Mouse (Mus musculus): ENCODE measurements around the gene Vwa3b. TPM values are rescaled to one million over a fixed set of nuclear protein-coding genes. Genes with fewer than 3 reads are reported as not detected.
A peak's percentile ranks its signal among the peaks of the same experiment; 100 is the strongest.

Gene Vwa3b
- polyA plus RNA-seq, 1 experiment = 10.8 TPM

GRCm38 (mm10) chr1:37019017-37019416 lies 7.4 kb upstream of the Vwa3b start:
- Histone ChIP-seq H3K4me3 (ENCODE audit: low read depth, low read length) (no peak overlapping the region), H3K9me3 (replicated peaks; ENCODE audit: control insufficient read depth, insufficient read depth, low read length, poor library complexity, severe bottlenecking) (no peaks in the 10 kb centered on the region), H3K27me3 (ENCODE audit: control insufficient read depth, insufficient read depth, low read length, poor library complexity, severe bottlenecking) (no peaks in the 10 kb centered on the region), H3K4me1 (ENCODE audit: control insufficient read depth, insufficient read depth, low read length) (no peaks in the 10 kb centered on the region), H3K9ac (ENCODE audit: low read depth, poor library complexity, severe bottlenecking) (no peak overlapping the region), H3K36me3 (ENCODE audit: control insufficient read depth, insufficient read depth, low read length, poor library complexity, severe bottlenecking) (no peaks in the 10 kb centered on the region), H3K27ac (ENCODE audit: insufficient read depth, low read length) (no peak overlapping the region)
- no peak for TF ChIP-seq CTCF (IDR thresholded peaks at IDR 0.05; ENCODE audit: low read depth, low read length)
- no peak for TF ChIP-seq POLR2A (IDR thresholded peaks at IDR 0.05; ENCODE audit: insufficient read depth, low read length)
- TF ChIP-seq EP300 (IDR thresholded peaks at IDR 0.05; ENCODE audit: insufficient read depth, low read depth, low read length) = no peak

GRCm38 (mm10) chr1:37022704-37023103 lies 3.7 kb upstream of the Vwa3b start:
- Histone ChIP-seq H3K4me3 (ENCODE audit: low read depth, low read length) (no peak overlapping the region), H3K36me3 (ENCODE audit: control insufficient read depth, insufficient read depth, low read length, poor library complexity, severe bottlenecking) (no peaks in the 10 kb centered on the region), H3K4me1 (ENCODE audit: control insufficient read depth, insufficient read depth, low read length) (no peaks in the 10 kb centered on the region), H3K9me3 (replicated peaks; ENCODE audit: control insufficient read depth, insufficient read depth, low read length, poor library complexity, severe bottlenecking) (no peaks in the 10 kb centered on the region), H3K9ac (ENCODE audit: low read depth, poor library complexity, severe bottlenecking) (no peak overlapping the region), H3K27ac (ENCODE audit: insufficient read depth, low read length) (no peak overlapping the region), H3K27me3 (ENCODE audit: control insufficient read depth, insufficient read depth, low read length, poor library complexity, severe bottlenecking) (no peaks in the 10 kb centered on the region)
- TF ChIP-seq POLR2A (IDR thresholded peaks at IDR 0.05; ENCODE audit: insufficient read depth, low read length) = no peak

GRCm38 (mm10) chr1:37024736-37025135 lies 1.7 kb upstream of the Vwa3b start:
- H3K36me3 ChIP-seq (ENCODE audit: control insufficient read depth, insufficient read depth, low read length, poor library complexity, severe bottlenecking) = no peaks in the 10 kb centered on the region
- H3K27ac ChIP-seq (ENCODE audit: insufficient read depth, low read length) = no peak overlapping the region
- H3K4me1 ChIP-seq (ENCODE audit: control insufficient read depth, insufficient read depth, low read length) = no peaks in the 10 kb centered on the region
- H3K27me3 ChIP-seq (ENCODE audit: control insufficient read depth, insufficient read depth, low read length, poor library complexity, severe bottlenecking) = no peaks in the 10 kb centered on the region
- no peaks in the 10 kb centered on the region for H3K9me3 ChIP-seq (replicated peaks; ENCODE audit: control insufficient read depth, insufficient read depth, low read length, poor library complexity, severe bottlenecking)
- no peak for TF ChIP-seq EP300 (IDR thresholded peaks at IDR 0.05; ENCODE audit: insufficient read depth, low read depth, low read length)
- no peak for TF ChIP-seq POLR2A (IDR thresholded peaks at IDR 0.05; ENCODE audit: insufficient read depth, low read length)
- TF ChIP-seq CTCF (IDR thresholded peaks at IDR 0.05; ENCODE audit: low read depth, low read length) = no peak
- H3K4me3 ChIP-seq (ENCODE audit: low read depth, low read length) = no peak overlapping the region
- H3K9ac ChIP-seq (ENCODE audit: low read depth, poor library complexity, severe bottlenecking) = no peak overlapping the region

- no peaks in the 10 kb centered on the region for H3K9me3 ChIP-seq (replicated peaks; ENCODE audit: control insufficient read depth, insufficient read depth, low read length, poor library complexity, severe bottlenecking)
- H3K36me3 ChIP-seq (ENCODE audit: control insufficient read depth, insufficient read depth, low read length, poor library complexity, severe bottlenecking) = no peaks in the 10 kb centered on the region
- no peaks in the 10 kb centered on the region for H3K4me1 ChIP-seq (ENCODE audit: control insufficient read depth, insufficient read depth, low read length)
- no peak overlapping the region for H3K27ac ChIP-seq (ENCODE audit: insufficient read depth, low read length)
- H3K27me3 ChIP-seq (ENCODE audit: control insufficient read depth, insufficient read depth, low read length, poor library complexity, severe bottlenecking) = no peaks in the 10 kb centered on the region
- no peak overlapping the region for H3K9ac ChIP-seq (ENCODE audit: low read depth, poor library complexity, severe bottlenecking)
- TF ChIP-seq CTCF (IDR thresholded peaks at IDR 0.05; ENCODE audit: low read depth, low read length) = no peak
- H3K4me3 ChIP-seq (ENCODE audit: low read depth, low read length) = no peak overlapping the region
Observed at GRCm38 (mm10) chr1:37025376-37025775, 1.0 kb upstream of the Vwa3b start.

GRCm38 (mm10) chr1:37026866-37027265 lies 470 bp downstream of the Vwa3b start:
- H3K27me3 ChIP-seq (ENCODE audit: control insufficient read depth, insufficient read depth, low read length, poor library complexity, severe bottlenecking) = no peaks in the 10 kb centered on the region
- no peak overlapping the region for H3K4me3 ChIP-seq (ENCODE audit: low read depth, low read length)
- no peaks in the 10 kb centered on the region for H3K36me3 ChIP-seq (ENCODE audit: control insufficient read depth, insufficient read depth, low read length, poor library complexity, severe bottlenecking)
- TF ChIP-seq POLR2A (IDR thresholded peaks at IDR 0.05; ENCODE audit: insufficient read depth, low read length) (no peak), CTCF (IDR thresholded peaks at IDR 0.05; ENCODE audit: low read depth, low read length) (no peak)
- no peaks in the 10 kb centered on the region for H3K4me1 ChIP-seq (ENCODE audit: control insufficient read depth, insufficient read depth, low read length)
- no peak overlapping the region for H3K9ac ChIP-seq (ENCODE audit: low read depth, poor library complexity, severe bottlenecking)
- no peaks in the 10 kb centered on the region for H3K9me3 ChIP-seq (replicated peaks; ENCODE audit: control insufficient read depth, insufficient read depth, low read length, poor library complexity, severe bottlenecking)
- no peak overlapping the region for H3K27ac ChIP-seq (ENCODE audit: insufficient read depth, low read length)

- Histone ChIP-seq H3K27ac (ENCODE audit: insufficient read depth, low read length) (no peak overlapping the region), H3K27me3 (ENCODE audit: control insufficient read depth, insufficient read depth, low read length, poor library complexity, severe bottlenecking) (no peaks in the 10 kb centered on the region), H3K4me1 (ENCODE audit: control insufficient read depth, insufficient read depth, low read length) (no peaks in the 10 kb centered on the region), H3K36me3 (ENCODE audit: control insufficient read depth, insufficient read depth, low read length, poor library complexity, severe bottlenecking) (no peaks in the 10 kb centered on the region), H3K9ac (ENCODE audit: low read depth, poor library complexity, severe bottlenecking) (no peak overlapping the region), H3K9me3 (replicated peaks; ENCODE audit: control insufficient read depth, insufficient read depth, low read length, poor library complexity, severe bottlenecking) (no peaks in the 10 kb centered on the region), H3K4me3 (ENCODE audit: low read depth, low read length) (peak overlapping the region; percentile 22)
- TF ChIP-seq EP300 (IDR thresholded peaks at IDR 0.05; ENCODE audit: insufficient read depth, low read depth, low read length) (no peak), CTCF (IDR thresholded peaks at IDR 0.05; ENCODE audit: low read depth, low read length) (no peak), POLR2A (IDR thresholded peaks at IDR 0.05; ENCODE audit: insufficient read depth, low read length) (no peak)
Observed at GRCm38 (mm10) chr1:37028439-37029153, 2.2 kb downstream of the Vwa3b start.
